Mouse (Mus musculus) liver, embryonic 15.5 days (tissue): ENCODE measurements around the gene Plpp1. TPM values are rescaled to one million over a fixed set of nuclear protein-coding genes. Genes with fewer than 3 reads are reported as not detected.
A peak's percentile ranks its signal among the peaks of the same experiment; 100 is the strongest.

Source experiments
- ATAC-seq: fragments of 200-750 bp; cut with Nextera tagmentation; 2 replicates; pipeline ENCODE4 v1.8.0; 2017; ENCODE audit warnings: moderate number of reproducible peaks, mild to moderate bottlenecking, moderate library complexity; ENCODE audit not compliant: insufficient read depth
- H3K27ac ChIP-seq: fragments of 300-500 bp; sonication (generic); replicated peaks from 2 replicates; pipeline ENCODE4 v1.5.1; 2015; ENCODE audit warnings: mild to moderate bottlenecking, inconsistent platforms
- H3K27me3 ChIP-seq: fragments of 300-500 bp; sonication (generic); 2 replicates; pipeline ENCODE4 v1.6.1; 2015; ENCODE audit warnings: mild to moderate bottlenecking, inconsistent platforms
- H3K36me3 ChIP-seq: fragments of 300-500 bp; sonication (generic); replicated peaks from 2 replicates; pipeline ENCODE4 v1.6.1; 2015; ENCODE audit warnings: moderate library complexity, mild to moderate bottlenecking, inconsistent platforms
- H3K4me1 ChIP-seq: fragments of 300-500 bp; sonication (generic); replicated peaks from 2 replicates; pipeline ENCODE4 v1.6.1; 2015; ENCODE audit warnings: inconsistent platforms
- H3K4me2 ChIP-seq: fragments of 300-500 bp; sonication (generic); 2 replicates; pipeline ENCODE4 v1.6.1; 2015; ENCODE audit warnings: moderate library complexity, mild to moderate bottlenecking, inconsistent platforms
- H3K4me3 ChIP-seq: fragments of 300-500 bp; sonication (generic); replicated peaks from 2 replicates; pipeline ENCODE4 v1.5.1; 2015; ENCODE audit warnings: mild to moderate bottlenecking, inconsistent platforms
- H3K9ac ChIP-seq: fragments of 300-500 bp; sonication (generic); 2 replicates; pipeline ENCODE4 v1.6.1; 2015; ENCODE audit warnings: moderate library complexity, mild to moderate bottlenecking, inconsistent platforms
- H3K9me3 ChIP-seq: fragments of 300-500 bp; sonication (generic); replicated peaks from 2 replicates; pipeline ENCODE4 v1.6.1; 2016; ENCODE audit warnings: inconsistent platforms
- WGBS: fragments of 180-500 bp; shearing (Covaris S2); methylation state at CpG from one replicate; pipeline ENCODE4 v1.1.7; 2015; ENCODE audit warnings: mixed read lengths; ENCODE audit not compliant: insufficient replicate concordance; 5-methylcytosine and 5-hydroxymethylcytosine counted together
- polyA plus RNA-seq: library from polyadenylated mRNA; unstranded; fragments of >200 nt; fragmentation: Nextera tagmentation; extraction: Ambion mirVana; gene quantifications from 2 replicates; pipeline ENCODE4 v1.2.1, GENCODE M21; 2015

The Plpp1 gene
- polyA plus RNA-seq, 1 experiment from 2014 or later = 42.1 TPM

DNA sequence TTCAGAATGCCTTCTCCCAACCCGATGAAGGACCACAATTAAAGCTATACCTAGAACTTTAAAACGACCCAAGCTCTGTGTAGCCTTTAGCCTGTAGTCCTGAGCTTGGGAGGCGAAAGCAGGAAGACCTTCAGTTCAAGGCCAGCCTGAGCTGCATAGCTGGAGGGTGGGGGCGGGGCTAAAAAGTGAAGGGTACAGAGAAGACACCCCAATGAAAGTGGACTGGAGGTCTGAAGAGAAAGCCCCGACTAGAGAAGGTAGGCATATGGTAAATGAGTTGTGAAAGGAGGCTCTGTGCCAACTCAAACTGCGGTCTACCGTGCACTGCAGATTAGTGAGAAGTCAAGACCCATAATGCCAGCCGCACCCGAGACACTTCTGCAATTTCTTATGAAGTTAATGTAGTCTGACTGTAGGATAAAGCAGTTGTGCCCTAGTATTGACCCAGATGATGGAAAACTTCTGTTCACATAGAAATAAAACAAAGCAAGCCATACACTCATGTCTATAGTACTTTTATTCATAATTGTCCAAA, 37.1 kb downstream of the Plpp1 start:
- Histone ChIP-seq H3K27ac (peak overlapping the region; percentile 77), H3K36me3 (peaks cover 21% of the 10 kb centered on the region), H3K9me3 (no peaks in the 10 kb centered on the region), H3K4me2 (peak overlapping the region; percentile 49), H3K27me3 (no peaks in the 10 kb centered on the region), H3K9ac (no peak overlapping the region), H3K4me1 (peaks cover 54% of the 10 kb centered on the region), H3K4me3 (no peak overlapping the region)
- 67% methylated on average over 9 of the region's 9 CpGs for WGBS
- ATAC-seq = no peak

DNA sequence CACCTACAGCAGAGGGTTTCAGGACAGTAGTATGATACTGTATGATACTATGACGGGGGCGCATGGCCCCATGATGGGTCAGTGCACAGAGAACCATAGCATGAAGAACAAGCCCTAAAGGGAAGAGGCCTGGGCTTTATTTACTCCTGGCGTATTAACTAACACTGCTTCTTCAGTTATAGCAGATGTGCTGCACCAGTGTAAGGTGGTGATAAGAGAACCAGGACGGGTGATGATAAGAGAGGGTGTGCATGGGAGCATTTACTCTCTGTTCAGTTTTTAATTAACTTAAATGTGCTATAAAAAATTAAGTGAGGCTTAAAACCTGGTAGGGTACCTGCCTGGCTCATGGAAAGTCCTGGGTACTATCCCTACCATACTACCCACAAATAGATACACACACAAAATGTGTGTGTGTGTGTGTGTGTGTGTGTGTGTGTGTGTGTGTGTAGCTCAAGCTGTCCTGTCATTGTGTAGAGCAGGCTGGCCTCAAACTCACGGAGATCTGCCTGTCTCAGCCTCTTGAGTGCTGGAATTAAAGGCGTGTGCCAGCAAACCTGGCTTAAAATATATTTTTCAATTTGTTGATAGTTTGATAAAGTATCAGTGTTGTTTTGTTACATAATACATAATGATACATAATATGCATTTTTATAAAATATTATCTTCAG, 38.1 kb downstream of the Plpp1 start:
- H3K27ac ChIP-seq = peak overlapping the region; percentile 77
- WGBS = 35% methylated on average over 6 of the region's 6 CpGs
- no peaks in the 10 kb centered on the region for H3K27me3 ChIP-seq
- H3K4me1 ChIP-seq = peaks cover 44% of the 10 kb centered on the region
- H3K36me3 ChIP-seq = peaks cover 30% of the 10 kb centered on the region
- H3K4me3 ChIP-seq = 0 out of 2 replicates have a peak overlapping the region, but pooled peaks have one; percentile 6
- peak; percentile 98 for ATAC-seq
- peak overlapping the region; percentile 13; the same call in 1 of the 2 replicates for H3K9ac ChIP-seq
- peak overlapping the region; percentile 49 for H3K4me2 ChIP-seq
- no peaks in the 10 kb centered on the region for H3K9me3 ChIP-seq

DNA sequence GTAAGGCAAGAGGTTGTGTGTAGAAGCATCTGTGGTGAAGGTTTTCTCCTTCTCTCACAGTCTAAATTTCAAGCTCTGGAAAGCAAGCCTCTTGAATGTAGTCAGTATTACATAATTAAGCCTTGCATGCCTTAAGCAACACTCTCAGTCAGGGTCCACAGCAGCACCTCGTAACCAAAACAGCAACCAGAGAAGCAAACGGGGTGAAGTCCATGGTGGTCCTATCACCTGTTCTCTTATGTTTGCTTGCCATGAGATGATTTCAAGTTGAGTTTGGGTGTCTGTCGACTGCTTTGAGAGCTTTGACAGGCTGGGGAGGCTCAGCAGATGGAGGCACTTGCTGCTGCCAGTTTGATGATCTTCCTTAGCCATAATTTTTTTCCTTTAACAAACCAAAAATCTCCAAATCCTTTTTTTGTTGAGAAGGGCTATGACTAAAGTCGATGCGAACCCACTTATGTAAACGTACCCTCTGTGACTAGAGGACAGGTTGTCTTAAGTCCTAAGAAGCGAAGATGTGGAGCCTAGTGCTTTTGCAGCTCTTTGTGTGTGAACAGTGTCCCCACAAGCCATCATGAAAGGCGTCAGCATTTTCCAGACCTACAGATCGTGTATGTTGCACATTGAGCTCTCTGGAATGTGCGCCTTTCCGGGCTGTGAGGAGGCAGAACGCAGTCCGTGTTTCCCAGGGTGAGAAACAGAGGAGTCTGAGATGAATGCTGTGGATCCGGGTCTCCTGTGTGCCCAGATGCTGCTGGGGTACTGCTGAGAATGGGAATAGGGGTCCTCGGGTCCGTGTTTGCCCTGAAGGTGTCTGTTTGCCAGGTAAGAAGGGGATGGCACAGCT, 39.9 kb downstream of the Plpp1 start:
- peaks cover 31% of the 10 kb centered on the region for H3K4me1 ChIP-seq
- H3K27ac ChIP-seq = 0 out of 2 replicates have a peak overlapping the region, but pooled peaks have one; percentile 39
- no peak overlapping the region for H3K4me3 ChIP-seq
- peaks cover 42% of the 10 kb centered on the region for H3K36me3 ChIP-seq
- H3K4me2 ChIP-seq = no peak overlapping the region
- H3K27me3 ChIP-seq = no peaks in the 10 kb centered on the region
- ATAC-seq = no peak
- WGBS = 83% methylated on average over 16 of the region's 16 CpGs
- H3K9me3 ChIP-seq = no peaks in the 10 kb centered on the region
- no peak overlapping the region for H3K9ac ChIP-seq

DNA sequence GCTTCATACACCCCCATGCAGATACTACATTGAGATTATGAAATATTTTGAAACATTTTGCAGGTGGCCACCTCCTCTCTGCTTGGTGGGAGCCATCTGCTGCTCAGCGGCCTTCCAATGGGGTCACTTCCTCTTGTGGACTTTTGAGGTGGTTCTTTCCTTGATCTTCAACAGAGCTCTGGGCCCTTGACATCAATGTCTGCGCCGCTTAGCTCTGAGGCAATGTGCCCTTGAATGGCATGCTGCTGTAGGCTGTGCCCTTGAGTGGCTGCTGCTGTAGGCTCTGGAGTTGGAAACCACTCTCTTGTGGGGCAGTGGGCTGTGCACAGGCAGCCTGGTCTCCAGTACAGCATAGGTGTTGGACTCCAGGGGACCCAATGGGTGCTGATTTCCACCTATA, 45.3 kb downstream of the Plpp1 start:
- Histone ChIP-seq H3K4me1 (peaks cover 6% of the 10 kb centered on the region; the same call in 1 of the 2 replicates), H3K27me3 (no peaks in the 10 kb centered on the region), H3K4me2 (no peak overlapping the region), H3K4me3 (no peak overlapping the region), H3K9ac (no peak overlapping the region), H3K36me3 (peaks cover 47% of the 10 kb centered on the region), H3K9me3 (no peaks in the 10 kb centered on the region), H3K27ac (no peak overlapping the region)
- ATAC-seq = no peak
- 87% methylated on average over 3 of the region's 3 CpGs for WGBS

DNA sequence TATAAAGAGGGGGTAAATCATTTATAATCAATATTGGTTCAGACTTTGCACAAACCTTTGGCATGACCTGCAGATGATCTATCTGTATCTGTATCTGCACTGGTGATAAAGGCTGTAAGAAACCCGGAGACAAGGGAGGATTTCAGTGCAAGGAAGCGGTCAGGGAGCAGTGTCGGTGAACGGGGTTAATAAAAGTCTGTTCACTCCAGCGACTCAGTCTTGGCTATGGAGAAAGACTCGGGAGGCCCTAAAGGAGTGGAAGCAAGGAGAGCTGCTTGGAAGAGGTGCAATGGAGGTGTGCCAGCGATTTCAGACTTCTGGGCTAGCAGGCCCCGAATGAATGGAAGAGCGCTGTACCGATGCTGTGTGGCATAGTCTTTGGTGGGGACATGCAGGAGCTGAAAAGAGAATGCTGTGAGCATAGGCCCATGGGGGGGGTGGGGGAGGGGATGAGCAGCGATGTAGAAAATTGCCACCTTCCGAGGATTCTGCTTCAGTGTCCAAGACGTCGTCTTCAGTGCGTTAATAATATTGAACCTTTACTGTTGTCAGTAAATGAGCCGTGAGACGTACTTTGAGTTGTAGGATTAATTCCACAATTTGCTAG, 53.2 kb downstream of the Plpp1 start:
- no peak overlapping the region for H3K4me3 ChIP-seq
- no peak overlapping the region for H3K27ac ChIP-seq
- 83% methylated on average over 17 of the region's 17 CpGs for WGBS
- ATAC-seq = no peak
- H3K27me3 ChIP-seq = no peaks in the 10 kb centered on the region
- no peak overlapping the region for H3K9ac ChIP-seq
- peaks cover 13% of the 10 kb centered on the region for H3K36me3 ChIP-seq
- H3K9me3 ChIP-seq = no peaks in the 10 kb centered on the region
- H3K4me2 ChIP-seq = no peak overlapping the region
- peaks cover 6% of the 10 kb centered on the region; the same call in 1 of the 2 replicates for H3K4me1 ChIP-seq

DNA sequence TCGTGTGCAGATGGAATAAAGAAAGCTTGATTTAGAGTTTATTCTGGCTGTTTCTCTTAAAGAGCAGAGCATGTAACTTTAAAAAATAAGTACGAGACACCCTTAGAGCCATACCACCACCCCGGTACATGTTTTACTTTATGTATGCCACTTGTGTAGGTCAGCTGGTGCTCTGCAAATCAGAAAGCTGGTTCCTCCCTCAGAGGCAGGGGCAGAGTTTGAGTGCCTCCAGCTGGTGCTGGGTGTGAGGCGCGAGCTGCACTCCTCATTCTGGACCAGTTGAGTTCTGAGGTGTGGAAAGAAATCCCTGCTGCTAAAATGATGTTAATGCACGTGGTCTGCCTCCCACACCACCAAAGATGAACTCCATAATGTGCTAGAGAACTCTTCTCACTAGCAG, 53.8 kb downstream of the Plpp1 start:
- peaks cover 6% of the 10 kb centered on the region; the same call in 1 of the 2 replicates for H3K4me1 ChIP-seq
- H3K27ac ChIP-seq = no peak overlapping the region
- no peak overlapping the region for H3K4me2 ChIP-seq
- H3K9ac ChIP-seq = no peak overlapping the region
- H3K27me3 ChIP-seq = no peaks in the 10 kb centered on the region
- no peak for ATAC-seq
- WGBS = 79% methylated on average over 6 of the region's 6 CpGs
- H3K4me3 ChIP-seq = no peak overlapping the region
- no peaks in the 10 kb centered on the region for H3K9me3 ChIP-seq
- H3K36me3 ChIP-seq = peaks cover 18% of the 10 kb centered on the region

DNA sequence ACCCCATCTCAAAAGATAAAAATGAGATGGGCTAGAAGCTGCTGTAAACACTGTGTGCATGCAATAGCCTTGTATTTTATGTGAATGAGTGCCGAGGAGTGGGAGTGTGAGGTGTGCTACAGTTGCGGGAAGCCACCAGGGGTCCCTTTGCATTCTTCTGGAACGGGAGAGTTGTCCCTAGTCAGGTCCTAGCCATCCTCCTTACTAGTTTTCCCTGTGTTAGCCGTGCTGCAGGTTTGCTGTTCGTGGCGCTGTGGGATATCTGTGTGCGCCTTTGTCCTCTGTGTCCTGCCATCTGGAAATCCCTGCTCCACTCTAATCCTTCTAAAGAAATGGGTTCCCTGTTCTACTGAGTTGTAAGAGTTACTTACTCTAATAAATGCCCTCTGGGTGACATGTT, 57.3 kb downstream of the Plpp1 start:
- peaks cover 50% of the 10 kb centered on the region for H3K36me3 ChIP-seq
- no peak overlapping the region for H3K9ac ChIP-seq
- no peak overlapping the region for H3K27ac ChIP-seq
- no peaks in the 10 kb centered on the region; the same call in none of the 2 replicates for H3K4me1 ChIP-seq
- no peak for ATAC-seq
- H3K27me3 ChIP-seq = no peaks in the 10 kb centered on the region
- no peak overlapping the region for H3K4me3 ChIP-seq
- WGBS = 86% methylated on average over 7 of the region's 7 CpGs
- H3K4me2 ChIP-seq = no peak overlapping the region
- no peaks in the 10 kb centered on the region for H3K9me3 ChIP-seq

DNA sequence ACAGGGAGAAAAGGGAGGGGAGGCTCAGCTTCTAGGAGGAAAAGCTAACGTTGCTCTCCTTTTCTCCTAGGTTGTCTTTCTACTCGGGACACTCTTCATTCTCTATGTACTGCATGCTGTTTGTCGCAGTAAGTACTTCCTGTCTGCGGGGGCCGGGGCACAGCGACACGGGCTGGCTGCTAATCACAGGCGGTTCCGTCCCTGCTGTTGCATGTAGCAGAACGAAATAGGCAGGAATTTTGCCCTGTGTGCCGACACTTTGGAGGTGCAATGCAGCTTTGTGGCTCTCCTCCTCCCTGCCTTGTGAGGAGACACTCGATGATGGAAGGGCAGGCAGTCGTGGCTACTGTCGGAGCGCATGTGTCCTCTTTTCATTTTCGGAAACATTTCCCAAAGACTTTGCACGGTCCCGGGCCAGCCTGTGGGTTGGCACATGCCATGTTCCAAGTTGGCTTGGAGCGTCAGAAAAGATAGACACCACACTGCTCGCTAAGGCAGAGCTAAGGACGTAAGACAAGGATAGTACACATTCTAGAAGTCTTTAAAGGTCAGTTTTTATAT, 59.1 kb downstream of the Plpp1 start:
- no peaks in the 10 kb centered on the region; the same call in none of the 2 replicates for H3K4me1 ChIP-seq
- no peak overlapping the region for H3K9ac ChIP-seq
- peaks cover 68% of the 10 kb centered on the region for H3K36me3 ChIP-seq
- H3K27ac ChIP-seq = no peak overlapping the region
- no peak overlapping the region for H3K4me3 ChIP-seq
- ATAC-seq = no peak
- 78% methylated on average over 21 of the region's 21 CpGs for WGBS
- H3K9me3 ChIP-seq = no peaks in the 10 kb centered on the region
- no peak overlapping the region for H3K4me2 ChIP-seq
- no peaks in the 10 kb centered on the region for H3K27me3 ChIP-seq

DNA sequence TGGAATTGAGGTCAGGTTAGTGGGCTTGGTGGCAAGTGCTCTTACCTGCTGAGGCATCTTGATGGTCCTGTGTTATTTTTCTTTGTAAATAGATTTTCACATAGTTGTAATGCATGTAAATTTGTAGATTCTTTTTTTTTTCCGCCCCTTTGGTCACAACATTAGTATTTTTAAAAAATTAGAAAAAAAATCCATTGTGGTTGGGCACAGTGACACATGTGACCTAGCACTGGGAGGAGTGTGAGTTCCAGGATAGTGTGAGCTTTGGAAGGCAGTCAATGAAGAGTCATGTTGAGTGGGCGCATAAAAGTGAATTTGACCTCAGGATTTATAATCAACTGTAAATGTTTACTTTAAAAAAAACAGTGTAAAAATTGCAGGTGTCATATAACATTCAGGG, 59.8 kb downstream of the Plpp1 start:
- ATAC-seq = no peak
- H3K27ac ChIP-seq = no peak overlapping the region
- no peaks in the 10 kb centered on the region for H3K27me3 ChIP-seq
- no peak overlapping the region for H3K9ac ChIP-seq
- no peak overlapping the region for H3K4me3 ChIP-seq
- H3K4me2 ChIP-seq = no peak overlapping the region
- no peaks in the 10 kb centered on the region; the same call in none of the 2 replicates for H3K4me1 ChIP-seq
- peaks cover 75% of the 10 kb centered on the region for H3K36me3 ChIP-seq
- no peaks in the 10 kb centered on the region for H3K9me3 ChIP-seq
- 80% methylated on average over 2 of the region's 2 CpGs for WGBS

DNA sequence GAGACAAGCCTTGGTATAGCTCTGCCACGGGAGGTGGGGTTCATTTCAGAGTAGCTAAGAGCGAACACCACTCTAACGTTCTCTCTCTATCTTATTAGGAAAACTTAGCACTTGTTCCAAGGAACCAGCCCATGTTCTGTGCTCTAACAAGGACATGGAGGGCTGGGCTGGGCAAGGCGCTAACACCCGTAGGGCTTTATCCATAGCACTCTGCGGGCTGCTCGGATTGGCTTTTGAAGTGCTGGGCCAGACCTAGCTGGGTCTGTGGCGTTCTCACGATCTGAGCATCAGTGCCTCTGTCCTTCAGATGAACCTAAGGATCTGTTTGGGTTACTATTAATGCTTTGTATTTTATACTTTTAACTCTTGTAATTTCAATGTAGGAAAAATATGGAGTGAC, 60.3 kb downstream of the Plpp1 start:
- H3K9me3 ChIP-seq = no peaks in the 10 kb centered on the region
- H3K4me2 ChIP-seq = no peak overlapping the region
- H3K27me3 ChIP-seq = no peaks in the 10 kb centered on the region
- no peak overlapping the region for H3K27ac ChIP-seq
- no peak overlapping the region for H3K4me3 ChIP-seq
- no peak overlapping the region for H3K9ac ChIP-seq
- no peaks in the 10 kb centered on the region; the same call in none of the 2 replicates for H3K4me1 ChIP-seq
- no peak for ATAC-seq
- H3K36me3 ChIP-seq = peaks cover 80% of the 10 kb centered on the region
- 90% methylated on average over 9 of the region's 9 CpGs for WGBS
